Mouse (Mus musculus) kidney, adult 2 months (tissue): ENCODE results near the gene Hook2.

ENCODE experiments used
- CTCF ChIP-seq: fragments of 200-500 bp; conservative IDR thresholded peaks from 2 replicates; pipeline ENCODE4 v1.5.1; 2011; ENCODE audit warnings: low read depth, mild to moderate bottlenecking, control low read depth, low read length, moderate library complexity, mixed read lengths; ENCODE audit not compliant: insufficient read depth, insufficient read length
- POLR2A ChIP-seq: fragments of 200-500 bp; IDR thresholded peaks from one replicate; pipeline ENCODE4 v1.6.1; 2011; ENCODE audit warnings: low read depth, low read length, control low read depth

GRCm38 (mm10) chr8:84982499-84983011, 7.8 kb upstream of the Hook2 start:
- TF ChIP-seq CTCF (no peak), POLR2A (no peak)
